Mouse (Mus musculus) midbrain, embryonic 16.5 days (tissue): Measurements from ENCODE around the gene Gpa33. TPM values are rescaled to one million over a fixed set of nuclear protein-coding genes. Genes with fewer than 3 reads are reported as not detected.

Experiments used
- ATAC-seq: fragments of 200-750 bp; cut with Nextera tagmentation; 2 replicates; pipeline ENCODE4 v1.8.0; 2017; ENCODE audit warnings: moderate TSS enrichment
- H3K27ac ChIP-seq: fragments of 300-500 bp; sonication (generic); 2 replicates; pipeline ENCODE4 v1.5.1; 2014; ENCODE audit warnings: mild to moderate bottlenecking, low read length, mixed read lengths
- H3K27me3 ChIP-seq: fragments of 300-500 bp; sonication (generic); 2 replicates; pipeline ENCODE4 v1.6.1; 2014; ENCODE audit warnings: low read depth, low read length, mixed read lengths; ENCODE audit not compliant: control insufficient read depth, insufficient read depth
- H3K36me3 ChIP-seq: fragments of 300-500 bp; sonication (generic); 2 replicates; pipeline ENCODE4 v1.6.1; 2014; ENCODE audit warnings: mild to moderate bottlenecking, low read length, moderate library complexity, mixed read lengths; ENCODE audit not compliant: control insufficient read depth, insufficient read depth
- H3K4me1 ChIP-seq: fragments of 300-500 bp; sonication (generic); 2 replicates; pipeline ENCODE4 v1.6.1; 2014; ENCODE audit warnings: mild to moderate bottlenecking, low read length, mixed read lengths; ENCODE audit not compliant: control insufficient read depth, insufficient read depth
- H3K4me2 ChIP-seq: fragments of 300-500 bp; sonication (generic); 2 replicates; pipeline ENCODE4 v1.6.1; 2014; ENCODE audit warnings: mild to moderate bottlenecking, low read length, mixed read lengths
- H3K4me3 ChIP-seq: fragments of 300-500 bp; sonication (generic); 2 replicates; pipeline ENCODE4 v1.5.1; 2014; ENCODE audit warnings: low read depth, mild to moderate bottlenecking, low read length, moderate library complexity, mixed read lengths
- H3K9ac ChIP-seq: fragments of 300-500 bp; sonication (generic); 2 replicates; pipeline ENCODE4 v1.6.1; 2014; ENCODE audit warnings: low read depth, low read length, mixed read lengths
- H3K9me3 ChIP-seq: fragments of 300-500 bp; sonication (generic); replicated peaks from 2 replicates; pipeline ENCODE4 v1.6.1; 2014; ENCODE audit warnings: mild to moderate bottlenecking, low read length, mixed read lengths; ENCODE audit not compliant: control insufficient read depth, poor library complexity, severe bottlenecking
- WGBS: fragments of 180-500 bp; shearing (Covaris S2); extraction: QIAGEN DNeasy Blood & Tissue Kit; methylation state at CpG from one replicate; pipeline ENCODE4 v1.1.7; 2014; 5-methylcytosine and 5-hydroxymethylcytosine counted together
- polyA plus RNA-seq: library from polyadenylated mRNA; unstranded; fragments of >200 nt; fragmentation: Nextera tagmentation; extraction: Ambion mirVana; gene quantifications from 2 replicates; pipeline ENCODE4 v1.2.1, GENCODE M21; 2015

Gene Gpa33
- polyA plus RNA-seq, 1 experiment from 2014 or later = 0.08 TPM

GRCm38 (mm10) chr1:166104858-166105257 is 25.2 kb upstream of the Gpa33 start:
- ATAC-seq = no peak
- Histone ChIP-seq H3K36me3 (no peaks in the 10 kb centered on the region), H3K4me3 (no peak overlapping the region), H3K27ac (no peak overlapping the region), H3K9ac (no peak overlapping the region), H3K27me3 (no peaks in the 10 kb centered on the region), H3K4me2 (no peak overlapping the region), H3K4me1 (0 out of 2 replicates have a peak, but pooled peaks cover 2% of the 10 kb centered on the region), H3K9me3 (no peaks in the 10 kb centered on the region)
- WGBS = 94% methylated on average over 3 of the region's 3 CpGs

- WGBS = 79% methylated on average over 6 of the region's 6 CpGs
- H3K27ac ChIP-seq = no peak overlapping the region
- H3K4me3 ChIP-seq = no peak overlapping the region
- H3K4me1 ChIP-seq = 0 out of 2 replicates have a peak, but pooled peaks cover 2% of the 10 kb centered on the region
- no peak overlapping the region for H3K9ac ChIP-seq
- no peaks in the 10 kb centered on the region for H3K36me3 ChIP-seq
- H3K4me2 ChIP-seq = no peak overlapping the region
- H3K27me3 ChIP-seq = no peaks in the 10 kb centered on the region
- H3K9me3 ChIP-seq = no peaks in the 10 kb centered on the region
- ATAC-seq = no peak
Observed at GRCm38 (mm10) chr1:166105464-166105863, 24.6 kb upstream of the Gpa33 start.

GRCm38 (mm10) chr1:166114986-166115385 is 15.1 kb upstream of the Gpa33 start:
- 86% methylated on average over 3 of the region's 3 CpGs for WGBS
- Histone ChIP-seq H3K9ac (no peak overlapping the region), H3K4me1 (peaks cover 2% of the 10 kb centered on the region; the same call in 1 of the 2 replicates), H3K36me3 (no peaks in the 10 kb centered on the region), H3K27me3 (no peaks in the 10 kb centered on the region), H3K9me3 (no peaks in the 10 kb centered on the region), H3K27ac (no peak overlapping the region), H3K4me2 (no peak overlapping the region), H3K4me3 (no peak overlapping the region)
- no peak for ATAC-seq

GRCm38 (mm10) chr1:166115719-166116118 is 14.3 kb upstream of the Gpa33 start:
- no peak for ATAC-seq
- WGBS = 95% methylated on average over 4 of the region's 4 CpGs

GRCm38 (mm10) chr1:166117866-166118639 is 12.0 kb upstream of the Gpa33 start:
- no peak overlapping the region for H3K4me2 ChIP-seq
- no peaks in the 10 kb centered on the region for H3K27me3 ChIP-seq
- H3K9me3 ChIP-seq = no peaks in the 10 kb centered on the region
- H3K27ac ChIP-seq = 0 out of 2 replicates have a peak overlapping the region, but pooled peaks have one; percentile 34
- H3K36me3 ChIP-seq = no peaks in the 10 kb centered on the region
- 45% methylated on average over 13 of the region's 13 CpGs for WGBS
- H3K4me1 ChIP-seq = peaks cover 2% of the 10 kb centered on the region; the same call in 1 of the 2 replicates
- no peak overlapping the region for H3K4me3 ChIP-seq
- ATAC-seq = peak; percentile 45; the same call in 1 of the 2 replicates
- H3K9ac ChIP-seq = no peak overlapping the region

More at GRCm38 (mm10) chr1:166115719-166116118, 14.3 kb upstream of the Gpa33 start:
- H3K4me3 ChIP-seq = no peak overlapping the region
- no peaks in the 10 kb centered on the region for H3K36me3 ChIP-seq
- H3K9me3 ChIP-seq = no peaks in the 10 kb centered on the region
- no peak overlapping the region for H3K9ac ChIP-seq
- H3K27ac ChIP-seq = no peak overlapping the region
- peaks cover 2% of the 10 kb centered on the region; the same call in 1 of the 2 replicates for H3K4me1 ChIP-seq
- no peak overlapping the region for H3K4me2 ChIP-seq
- no peaks in the 10 kb centered on the region for H3K27me3 ChIP-seq

GRCm38 (mm10) chr1:166122114-166122513 is 7.9 kb upstream of the Gpa33 start:
- Histone ChIP-seq H3K36me3 (no peaks in the 10 kb centered on the region), H3K9ac (no peak overlapping the region), H3K27ac (no peak overlapping the region), H3K4me1 (peaks cover 2% of the 10 kb centered on the region; the same call in 1 of the 2 replicates), H3K9me3 (no peaks in the 10 kb centered on the region), H3K4me2 (no peak overlapping the region), H3K4me3 (no peak overlapping the region), H3K27me3 (no peaks in the 10 kb centered on the region)
- WGBS = 85% methylated on average over 7 of the region's 7 CpGs
- ATAC-seq = no peak

GRCm38 (mm10) chr1:166123045-166123444 is 7.0 kb upstream of the Gpa33 start:
- no peak for ATAC-seq
- H3K4me1 ChIP-seq = no peaks in the 10 kb centered on the region
- no peaks in the 10 kb centered on the region for H3K9me3 ChIP-seq
- H3K27me3 ChIP-seq = no peaks in the 10 kb centered on the region
- no peaks in the 10 kb centered on the region for H3K36me3 ChIP-seq
- 94% methylated on average over 1 of the region's 1 CpGs for WGBS
- H3K27ac ChIP-seq = no peak overlapping the region
- no peak overlapping the region for H3K4me2 ChIP-seq
- H3K4me3 ChIP-seq = no peak overlapping the region
- H3K9ac ChIP-seq = no peak overlapping the region

GRCm38 (mm10) chr1:166123751-166124150 is 6.3 kb upstream of the Gpa33 start:
- Histone ChIP-seq H3K4me3 (no peak overlapping the region), H3K27me3 (no peaks in the 10 kb centered on the region), H3K9ac (no peak overlapping the region), H3K4me1 (no peaks in the 10 kb centered on the region), H3K27ac (no peak overlapping the region), H3K36me3 (no peaks in the 10 kb centered on the region), H3K9me3 (no peaks in the 10 kb centered on the region), H3K4me2 (no peak overlapping the region)
- 93% methylated on average over 8 of the region's 8 CpGs for WGBS
- no peak for ATAC-seq

GRCm38 (mm10) chr1:166124932-166125593 is 5.0 kb upstream of the Gpa33 start:
- WGBS = 65% methylated on average over 8 of the region's 8 CpGs
- no peaks in the 10 kb centered on the region for H3K4me1 ChIP-seq
- no peaks in the 10 kb centered on the region for H3K27me3 ChIP-seq
- no peak overlapping the region for H3K4me3 ChIP-seq
- no peak overlapping the region for H3K9ac ChIP-seq
- no peak overlapping the region for H3K4me2 ChIP-seq
- H3K27ac ChIP-seq = no peak overlapping the region
- H3K36me3 ChIP-seq = no peaks in the 10 kb centered on the region
- H3K9me3 ChIP-seq = no peaks in the 10 kb centered on the region
- ATAC-seq = no peak
